Mouse (Mus musculus) stomach, embryonic 16.5 days (tissue): ENCODE results near the gene Nkain1. TPM values are rescaled to one million over a fixed set of nuclear protein-coding genes. Genes with fewer than 3 reads are reported as not detected.
A peak's percentile ranks its signal among the peaks of the same experiment; 100 is the strongest.

Experiments
- ATAC-seq: fragments of 200-750 bp; cut with Nextera tagmentation; 2 replicates; pipeline ENCODE4 v1.8.0; 2017; ENCODE audit warnings: moderate number of reproducible peaks, moderate TSS enrichment; ENCODE audit not compliant: insufficient read depth, low FRiP score
- H3K27ac ChIP-seq: fragments of 300-500 bp; sonication (generic); 2 replicates; pipeline ENCODE4 v1.5.1; 2014; ENCODE audit warnings: low read length
- H3K27me3 ChIP-seq: fragments of 300-500 bp; sonication (generic); 2 replicates; pipeline ENCODE4 v1.6.1; 2014; ENCODE audit warnings: low read length, control low read depth, mixed read lengths; ENCODE audit not compliant: control insufficient read depth, insufficient read depth
- H3K36me3 ChIP-seq: fragments of 300-500 bp; sonication (generic); 2 replicates; pipeline ENCODE4 v1.6.1; 2014; ENCODE audit warnings: low read length; ENCODE audit not compliant: control insufficient read depth, insufficient read depth
- H3K4me1 ChIP-seq: fragments of 300-500 bp; sonication (generic); 2 replicates; pipeline ENCODE4 v1.6.1; 2014; ENCODE audit warnings: low read length, control low read depth, mixed read lengths; ENCODE audit not compliant: control insufficient read depth, insufficient read depth
- H3K4me2 ChIP-seq: fragments of 300-500 bp; sonication (generic); 2 replicates; pipeline ENCODE4 v1.6.1; 2014; ENCODE audit warnings: low read depth, low read length, mixed read lengths
- H3K4me3 ChIP-seq: fragments of 300-500 bp; sonication (generic); replicated peaks from 2 replicates; pipeline ENCODE4 v1.5.1; 2014; ENCODE audit warnings: mild to moderate bottlenecking, low read length
- H3K9ac ChIP-seq: fragments of 300-500 bp; sonication (generic); 2 replicates; pipeline ENCODE4 v1.6.1; 2014; ENCODE audit warnings: low read length
- H3K9me3 ChIP-seq: fragments of 300-500 bp; sonication (generic); replicated peaks from 2 replicates; pipeline ENCODE4 v1.6.1; 2016; ENCODE audit warnings: low read length, control low read depth; ENCODE audit not compliant: control insufficient read depth
- WGBS: fragments of 180-500 bp; shearing (Covaris S2); extraction: QIAGEN DNeasy Blood & Tissue Kit; methylation state at CpG from one replicate; pipeline ENCODE4 v1.1.7; 2014; 5-methylcytosine and 5-hydroxymethylcytosine counted together
- polyA plus RNA-seq: library from polyadenylated mRNA; unstranded; fragments of >200 nt; fragmentation: Nextera tagmentation; extraction: Ambion mirVana; gene quantifications from 2 replicates; pipeline ENCODE4 v1.2.1, GENCODE M21; 2015

Gene Nkain1
- polyA plus RNA-seq, 1 experiment from 2014 or later = not detected

DNA sequence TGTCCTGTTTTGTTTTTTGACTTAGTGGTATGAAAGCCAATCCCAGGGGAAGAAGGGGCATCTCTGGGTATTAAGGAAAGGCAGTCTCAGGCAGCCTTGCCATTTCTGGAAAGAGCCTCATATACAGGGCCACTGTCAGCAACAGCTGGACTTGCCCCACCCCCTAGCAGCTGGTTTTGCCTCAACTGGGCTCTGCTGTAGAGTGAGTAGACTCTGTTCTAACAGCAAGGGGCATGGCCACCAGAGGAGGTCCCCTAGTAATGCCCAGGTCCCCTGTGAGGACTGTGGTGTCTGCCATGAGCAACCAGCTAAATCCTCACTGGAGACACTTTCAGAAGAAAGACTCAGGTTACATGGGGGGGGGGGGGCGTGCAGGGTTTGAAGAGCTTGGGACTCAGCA, 17.0 kb downstream of the Nkain1 start:
- WGBS = 45% methylated on average over 1 of the region's 1 CpGs
- no peak overlapping the region for H3K27ac ChIP-seq
- no peaks in the 10 kb centered on the region for H3K27me3 ChIP-seq
- H3K9me3 ChIP-seq = no peaks in the 10 kb centered on the region
- no peaks in the 10 kb centered on the region for H3K4me1 ChIP-seq
- H3K4me2 ChIP-seq = no peak overlapping the region
- no peak for ATAC-seq
- no peak overlapping the region for H3K4me3 ChIP-seq
- no peaks in the 10 kb centered on the region for H3K36me3 ChIP-seq
- no peak overlapping the region for H3K9ac ChIP-seq

DNA sequence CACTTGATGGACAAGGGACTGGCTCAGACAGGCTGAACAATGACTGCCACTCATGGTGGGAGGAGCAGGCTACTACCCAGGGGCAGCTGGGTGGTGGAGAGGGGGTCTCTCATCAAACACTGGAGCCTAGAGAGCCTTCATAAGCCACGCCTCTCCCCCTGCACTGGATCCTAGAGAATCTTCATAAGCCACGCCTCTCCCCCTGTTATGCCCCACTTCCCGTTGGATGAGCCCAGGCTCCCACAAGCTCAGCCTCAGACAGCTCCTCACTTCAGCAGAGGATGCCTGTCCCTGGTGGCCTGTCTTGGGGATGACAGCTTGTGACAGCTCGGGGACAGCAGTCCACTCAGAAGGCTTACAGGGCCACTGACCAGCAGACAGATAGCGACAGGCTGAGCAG, 17.7 kb downstream of the Nkain1 start:
- H3K27me3 ChIP-seq = no peaks in the 10 kb centered on the region
- no peaks in the 10 kb centered on the region for H3K9me3 ChIP-seq
- H3K9ac ChIP-seq = no peak overlapping the region
- H3K4me2 ChIP-seq = no peak overlapping the region
- H3K4me3 ChIP-seq = no peak overlapping the region
- no peak overlapping the region for H3K27ac ChIP-seq
- WGBS = 54% methylated on average over 5 of the region's 5 CpGs
- H3K36me3 ChIP-seq = no peaks in the 10 kb centered on the region
- no peaks in the 10 kb centered on the region for H3K4me1 ChIP-seq
- ATAC-seq = no peak

DNA sequence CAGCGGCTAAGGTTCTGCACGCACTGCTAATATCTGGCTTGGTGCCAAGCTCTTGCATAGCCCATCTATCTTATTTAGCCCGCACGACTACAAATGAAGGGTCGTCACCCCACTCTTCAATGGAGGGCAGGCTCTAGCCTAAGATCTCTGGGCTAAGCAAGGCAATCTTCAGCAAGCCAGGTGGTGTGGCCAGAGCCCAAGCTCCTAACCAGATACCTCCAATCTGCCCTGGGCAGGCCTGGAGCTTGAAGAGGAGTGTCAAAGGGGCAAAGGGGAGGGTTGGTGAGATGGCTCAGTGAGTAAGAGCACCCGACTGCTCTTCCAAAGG, 20.9 kb downstream of the Nkain1 start:
- no peak overlapping the region for H3K4me3 ChIP-seq
- H3K27ac ChIP-seq = no peak overlapping the region
- 17% methylated on average over 6 of the region's 6 CpGs for WGBS
- H3K9me3 ChIP-seq = no peaks in the 10 kb centered on the region
- peak; percentile 31; the same call in 1 of the 2 replicates for ATAC-seq
- no peak overlapping the region for H3K9ac ChIP-seq
- no peak overlapping the region for H3K4me2 ChIP-seq
- H3K27me3 ChIP-seq = no peaks in the 10 kb centered on the region
- no peaks in the 10 kb centered on the region for H3K4me1 ChIP-seq
- no peaks in the 10 kb centered on the region for H3K36me3 ChIP-seq

DNA sequence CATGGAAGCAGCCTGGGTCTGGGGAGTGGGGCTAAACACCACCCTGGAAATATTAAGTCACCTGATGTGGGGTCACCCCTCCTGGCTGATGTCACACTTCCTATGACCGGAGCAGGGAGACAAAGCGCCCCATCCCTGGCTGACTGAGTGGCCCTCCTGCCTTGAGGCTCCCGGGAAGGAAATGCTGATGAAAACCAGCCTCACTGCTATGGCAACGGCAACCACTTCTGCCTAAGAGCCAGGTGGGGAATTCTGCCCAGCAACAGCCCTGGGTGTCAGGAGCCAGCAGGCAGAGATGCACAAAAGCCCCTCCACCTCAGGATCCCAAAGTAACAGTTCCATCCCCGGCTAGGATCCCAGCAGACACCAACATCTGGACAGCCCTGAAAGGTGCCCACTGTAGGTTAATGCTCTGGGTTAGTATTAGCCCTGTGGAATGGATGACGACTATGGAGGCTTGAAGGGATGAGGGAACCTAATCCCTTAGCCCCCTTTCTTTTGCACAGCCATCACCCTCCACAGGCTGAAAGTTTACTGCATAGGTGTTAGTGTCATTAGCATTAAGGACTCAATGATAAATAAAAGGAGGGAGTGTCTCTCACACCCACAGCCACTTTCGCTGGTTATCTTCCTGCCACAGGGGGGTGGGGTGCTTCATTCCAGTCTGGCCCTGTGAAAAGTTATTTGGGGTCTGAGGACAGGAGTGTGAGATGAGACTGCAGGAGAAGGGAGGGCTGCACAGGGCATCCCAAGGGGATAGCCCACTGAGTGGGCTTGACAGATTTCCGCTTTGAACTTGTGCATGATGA, 21.5 kb downstream of the Nkain1 start:
- Histone ChIP-seq H3K27me3 (no peaks in the 10 kb centered on the region), H3K4me3 (no peak overlapping the region), H3K9me3 (no peaks in the 10 kb centered on the region), H3K4me2 (no peak overlapping the region), H3K4me1 (no peaks in the 10 kb centered on the region), H3K27ac (no peak overlapping the region), H3K36me3 (no peaks in the 10 kb centered on the region), H3K9ac (no peak overlapping the region)
- no peak for ATAC-seq
- 26% methylated on average over 8 of the region's 8 CpGs for WGBS

DNA sequence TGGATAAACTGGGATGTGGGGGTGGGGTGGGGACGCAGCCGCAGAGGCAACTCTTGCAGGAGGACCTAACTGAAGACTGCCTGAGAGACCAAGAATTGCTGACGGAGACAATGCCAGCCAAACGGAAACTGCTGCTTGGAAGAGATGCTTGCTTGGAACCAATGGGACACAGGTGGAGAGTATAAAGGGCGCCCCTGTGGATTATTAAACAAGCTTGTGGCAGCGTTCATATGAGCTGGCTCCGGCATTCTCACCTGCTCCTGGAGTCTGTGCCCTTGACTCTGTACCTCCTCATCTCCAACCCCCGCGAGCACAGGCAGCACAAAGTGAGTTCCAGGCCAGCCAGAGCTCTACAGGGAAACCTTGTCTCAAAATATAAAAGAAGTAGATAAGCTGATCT, 23.5 kb downstream of the Nkain1 start:
- Histone ChIP-seq H3K9ac (no peak overlapping the region), H3K4me1 (peaks cover 2% of the 10 kb centered on the region; the same call in 1 of the 2 replicates), H3K4me2 (no peak overlapping the region), H3K9me3 (no peaks in the 10 kb centered on the region), H3K27ac (no peak overlapping the region), H3K4me3 (no peak overlapping the region), H3K27me3 (no peaks in the 10 kb centered on the region), H3K36me3 (no peaks in the 10 kb centered on the region)
- no peak for ATAC-seq
- 82% methylated on average over 9 of the region's 9 CpGs for WGBS

DNA sequence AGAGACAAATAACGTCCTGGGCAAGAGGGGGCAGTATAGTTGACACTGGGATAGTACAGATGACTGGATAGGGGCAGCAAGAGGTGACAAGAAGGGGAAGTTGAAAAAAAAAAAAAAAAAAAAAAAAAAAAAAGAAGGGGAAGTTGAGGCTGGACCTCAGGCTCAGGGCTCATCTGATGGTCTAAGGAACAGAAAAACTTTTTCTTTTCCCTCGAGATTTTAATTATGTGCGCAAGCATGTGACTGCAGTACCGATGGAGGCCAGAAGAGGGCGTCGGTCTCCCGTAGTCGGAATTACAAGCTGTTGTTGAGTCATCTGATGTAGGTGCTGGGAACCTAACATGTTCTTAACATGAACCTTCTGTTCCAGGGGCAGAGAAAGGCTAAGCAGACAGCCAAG, 24.8 kb downstream of the Nkain1 start:
- H3K4me1 ChIP-seq = peaks cover 2% of the 10 kb centered on the region; the same call in 1 of the 2 replicates
- H3K36me3 ChIP-seq = no peaks in the 10 kb centered on the region
- no peak overlapping the region for H3K4me2 ChIP-seq
- no peaks in the 10 kb centered on the region for H3K9me3 ChIP-seq
- no peak for ATAC-seq
- no peaks in the 10 kb centered on the region for H3K27me3 ChIP-seq
- WGBS = 83% methylated on average over 8 of the region's 8 CpGs
- no peak overlapping the region for H3K9ac ChIP-seq
- no peak overlapping the region for H3K27ac ChIP-seq
- H3K4me3 ChIP-seq = no peak overlapping the region

DNA sequence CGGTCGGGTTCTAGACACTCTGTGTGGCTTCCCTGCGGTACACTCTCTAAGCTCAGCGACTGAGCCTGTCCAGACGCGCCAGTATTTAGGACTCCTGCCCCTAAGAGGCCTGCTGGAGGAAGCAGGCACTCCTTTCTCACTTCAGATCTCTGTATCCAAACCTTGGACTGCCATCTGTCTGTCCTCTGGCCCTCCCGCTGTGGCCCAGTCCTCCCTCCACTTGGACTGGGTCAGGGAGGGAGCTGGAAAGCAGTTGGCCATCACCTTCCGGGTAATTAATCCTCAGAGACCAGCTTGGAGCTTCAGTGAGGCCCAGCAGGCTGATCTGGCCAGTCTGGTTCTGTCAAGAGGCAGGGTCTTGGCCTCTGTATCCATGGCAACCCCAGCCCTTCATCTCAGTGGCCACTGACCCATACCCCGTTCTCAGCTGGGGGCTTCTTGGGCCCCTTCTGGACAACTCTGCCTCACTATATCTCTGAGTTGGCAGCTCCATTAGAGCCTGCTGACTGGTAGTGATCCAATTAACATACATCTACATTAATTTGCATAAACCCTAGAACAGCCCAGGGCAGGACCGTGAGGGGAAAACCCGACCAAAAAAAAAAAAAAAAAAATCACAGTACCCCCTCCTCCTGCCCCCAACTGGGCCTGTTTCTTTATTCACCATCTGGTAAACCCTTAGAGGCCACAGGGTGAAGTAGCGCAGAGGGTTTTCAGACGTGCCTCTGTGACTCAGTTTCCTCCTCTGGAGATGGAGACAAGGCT, 27.0 kb downstream of the Nkain1 start:
- no peaks in the 10 kb centered on the region for H3K9me3 ChIP-seq
- H3K27me3 ChIP-seq = no peaks in the 10 kb centered on the region
- H3K36me3 ChIP-seq = no peaks in the 10 kb centered on the region
- no peak overlapping the region for H3K27ac ChIP-seq
- peak; percentile 26; the same call in 1 of the 2 replicates for ATAC-seq
- H3K9ac ChIP-seq = no peak overlapping the region; the same call in 1 of the 2 replicates
- 22% methylated on average over 13 of the region's 13 CpGs for WGBS
- H3K4me3 ChIP-seq = no peak overlapping the region
- no peak overlapping the region for H3K4me2 ChIP-seq
- peaks cover 2% of the 10 kb centered on the region; the same call in 1 of the 2 replicates for H3K4me1 ChIP-seq

DNA sequence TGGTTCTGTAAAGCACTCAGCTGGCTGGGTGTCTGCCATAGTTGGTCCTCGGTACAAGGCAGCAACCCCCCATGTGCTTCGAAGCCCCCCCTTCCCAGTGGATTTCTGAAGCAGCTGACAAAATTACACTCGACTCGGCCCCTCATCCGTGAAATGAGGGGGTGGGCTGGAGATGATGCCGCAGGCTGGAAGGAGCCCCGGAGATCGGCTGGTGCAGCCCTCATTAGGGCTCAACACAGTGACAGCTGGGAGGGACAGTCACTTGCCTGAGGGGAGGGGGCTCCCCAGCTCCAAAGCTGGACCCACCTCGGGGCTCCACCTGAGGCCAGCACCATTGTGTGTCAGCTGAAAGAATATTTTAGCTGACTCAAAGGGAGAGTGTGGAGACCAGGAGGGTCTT, 29.6 kb downstream of the Nkain1 start:
- Histone ChIP-seq H3K27me3 (no peaks in the 10 kb centered on the region), H3K4me3 (no peak overlapping the region), H3K4me1 (peaks cover 2% of the 10 kb centered on the region; the same call in 1 of the 2 replicates), H3K4me2 (no peak overlapping the region), H3K27ac (no peak overlapping the region), H3K36me3 (no peaks in the 10 kb centered on the region), H3K9me3 (no peaks in the 10 kb centered on the region), H3K9ac (no peak overlapping the region)
- 59% methylated on average over 9 of the region's 9 CpGs for WGBS
- ATAC-seq = no peak

DNA sequence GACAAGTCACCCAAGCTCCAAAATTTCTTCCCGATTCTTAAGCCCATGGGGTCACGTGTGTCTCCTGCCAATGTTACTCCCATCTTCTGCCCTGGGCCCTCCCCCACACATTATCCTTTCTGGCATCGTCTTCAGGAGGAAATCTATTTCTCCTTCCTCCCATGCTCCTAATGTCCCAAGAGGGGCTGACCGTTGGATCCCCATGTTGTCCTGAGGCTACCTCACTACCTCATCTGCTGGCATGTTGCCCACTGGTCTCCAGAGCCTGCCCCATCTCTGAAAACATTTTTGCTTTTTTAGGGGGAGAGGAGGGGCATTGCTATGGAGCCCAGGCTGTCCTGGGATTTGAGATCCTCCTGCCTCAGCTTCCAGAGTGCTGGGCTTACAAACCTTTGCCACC, 30.9 kb downstream of the Nkain1 start:
- Histone ChIP-seq H3K27me3 (no peaks in the 10 kb centered on the region), H3K4me2 (no peak overlapping the region), H3K9me3 (no peaks in the 10 kb centered on the region), H3K36me3 (no peaks in the 10 kb centered on the region), H3K4me1 (peaks cover 2% of the 10 kb centered on the region; the same call in 1 of the 2 replicates), H3K9ac (no peak overlapping the region), H3K27ac (no peak overlapping the region), H3K4me3 (no peak overlapping the region)
- 77% methylated on average over 4 of the region's 4 CpGs for WGBS
- no peak for ATAC-seq
